Mouse (Mus musculus) stomach, embryonic 14.5 days (tissue): ENCODE measurements around the gene Ppil2. TPM values are rescaled to one million over a fixed set of nuclear protein-coding genes. Genes with fewer than 3 reads are reported as not detected.

ENCODE experiments used
- ATAC-seq: fragments of 200-750 bp; cut with Nextera tagmentation; 2 replicates; pipeline ENCODE4 v1.8.0; 2017; ENCODE audit warnings: low read depth, moderate TSS enrichment; ENCODE audit not compliant: insufficient number of reproducible peaks, insufficient read depth, low FRiP score
- H3K27ac ChIP-seq: fragments of 300-500 bp; sonication (generic); 2 replicates; pipeline ENCODE4 v1.5.1; 2014; ENCODE audit warnings: mild to moderate bottlenecking, low read length, moderate library complexity, mixed read lengths
- H3K27me3 ChIP-seq: fragments of 300-500 bp; sonication (generic); 2 replicates; pipeline ENCODE4 v1.6.1; 2014; ENCODE audit warnings: low read length, control low read depth, mixed read lengths; ENCODE audit not compliant: control insufficient read depth, insufficient read depth
- H3K36me3 ChIP-seq: fragments of 300-500 bp; sonication (generic); 2 replicates; pipeline ENCODE4 v1.6.1; 2014; ENCODE audit warnings: mild to moderate bottlenecking, control low read depth, low read length, moderate library complexity, mixed read lengths; ENCODE audit not compliant: control insufficient read depth, insufficient read depth
- H3K4me1 ChIP-seq: fragments of 300-500 bp; sonication (generic); 2 replicates; pipeline ENCODE4 v1.6.1; 2014; ENCODE audit warnings: low read length, control low read depth, mixed read lengths; ENCODE audit not compliant: control insufficient read depth, insufficient read depth
- H3K4me2 ChIP-seq: fragments of 300-500 bp; sonication (generic); replicated peaks from 2 replicates; pipeline ENCODE4 v1.6.1; 2014; ENCODE audit warnings: low read depth, low read length, control low read depth
- H3K4me3 ChIP-seq: fragments of 300-500 bp; sonication (generic); 2 replicates; pipeline ENCODE4 v1.5.1; 2014; ENCODE audit warnings: low read depth, low read length, control low read depth
- H3K9ac ChIP-seq: fragments of 300-500 bp; sonication (generic); replicated peaks from 2 replicates; pipeline ENCODE4 v1.6.1; 2014; ENCODE audit warnings: low read depth, mild to moderate bottlenecking, control low read depth, low read length, moderate library complexity, mixed read lengths
- H3K9me3 ChIP-seq: fragments of 300-500 bp; sonication (generic); 2 replicates; pipeline ENCODE4 v1.6.1; 2016; ENCODE audit warnings: low read depth, low read length, control low read depth; ENCODE audit not compliant: control insufficient read depth
- WGBS: fragments of 180-500 bp; shearing (Covaris S2); extraction: QIAGEN DNeasy Blood & Tissue Kit; methylation state at CpG from one replicate; pipeline ENCODE4 v1.1.7; 2014; 5-methylcytosine and 5-hydroxymethylcytosine counted together
- polyA plus RNA-seq: library from polyadenylated mRNA; unstranded; fragments of >200 nt; fragmentation: Nextera tagmentation; extraction: Ambion mirVana; gene quantifications from 2 replicates; pipeline ENCODE4 v1.2.1, GENCODE M21; 2014

Gene Ppil2
- polyA plus RNA-seq, 1 experiment from 2014 or later, result 136 TPM

DNA sequence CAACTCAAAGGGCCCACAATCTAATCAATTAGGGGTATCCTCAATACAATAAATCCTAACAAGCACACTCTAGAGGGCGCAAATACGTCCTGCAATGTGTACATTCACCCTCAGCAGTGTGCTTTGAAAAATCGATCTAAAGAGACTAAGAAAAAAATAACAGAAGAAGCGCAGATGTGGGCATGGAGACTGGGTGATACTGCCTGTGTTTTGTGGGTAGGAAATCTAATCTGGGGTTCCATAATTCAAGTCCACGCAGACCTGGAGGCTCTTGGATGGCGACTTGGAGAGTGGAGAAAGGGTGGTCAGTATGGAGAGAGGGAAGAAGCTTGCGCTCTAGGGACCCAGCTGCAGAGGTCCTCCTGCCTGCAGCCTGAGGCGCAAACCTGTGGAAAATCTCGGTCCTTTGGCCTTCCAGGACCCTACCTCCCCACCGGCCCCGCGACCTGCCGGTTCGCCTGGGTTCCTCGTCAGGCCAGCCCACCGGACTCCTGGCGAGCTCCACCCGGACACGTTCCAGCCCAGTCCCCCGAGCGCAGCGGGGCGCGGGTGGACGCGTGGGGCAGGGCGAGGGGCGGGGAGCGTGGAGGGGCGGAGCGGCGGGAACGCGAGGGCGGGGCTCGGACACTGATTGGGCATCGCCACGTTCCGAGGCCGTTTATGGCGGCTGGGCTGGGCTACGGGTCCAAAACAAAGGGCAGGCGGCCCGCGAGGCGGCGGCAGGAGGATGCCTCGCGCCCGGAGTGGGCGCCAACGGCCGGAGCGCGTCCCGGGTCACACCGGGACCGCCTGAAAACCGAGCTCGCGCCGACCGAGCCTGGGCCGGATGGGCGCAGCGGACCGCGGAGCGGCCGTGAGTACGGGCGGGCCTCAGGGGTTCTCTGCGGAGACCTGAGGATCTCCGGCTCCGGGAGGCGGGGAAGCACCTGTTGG lies 41.3 kb downstream of the Ppil2 start, which contains the start of gene Ypel1:
Gene Ypel1, plus strand, starts transcription at position 186 of the 933 bp plus-strand sequence.
- H3K27me3 ChIP-seq, result no peaks in the 10 kb centered on the region
- peak within 1 kb of the TSS; percentile 78 for H3K4me3 ChIP-seq
- ATAC-seq, result peak; percentile 93
- peak within 1 kb of the TSS; percentile 81 for H3K9ac ChIP-seq
- WGBS, result under 1% methylated on average over 68 of the region's 76 CpGs
- 0 out of 2 replicates have a peak, but pooled peaks cover 2% of the 10 kb centered on the region for H3K36me3 ChIP-seq
- no peaks in the 10 kb centered on the region for H3K9me3 ChIP-seq
- peak within 1 kb of the TSS; percentile 54 for H3K4me2 ChIP-seq
- H3K27ac ChIP-seq, result peak within 1 kb of the TSS; percentile 67
- peaks cover 4% of the 10 kb centered on the region; the same call in 1 of the 2 replicates for H3K4me1 ChIP-seq

DNA sequence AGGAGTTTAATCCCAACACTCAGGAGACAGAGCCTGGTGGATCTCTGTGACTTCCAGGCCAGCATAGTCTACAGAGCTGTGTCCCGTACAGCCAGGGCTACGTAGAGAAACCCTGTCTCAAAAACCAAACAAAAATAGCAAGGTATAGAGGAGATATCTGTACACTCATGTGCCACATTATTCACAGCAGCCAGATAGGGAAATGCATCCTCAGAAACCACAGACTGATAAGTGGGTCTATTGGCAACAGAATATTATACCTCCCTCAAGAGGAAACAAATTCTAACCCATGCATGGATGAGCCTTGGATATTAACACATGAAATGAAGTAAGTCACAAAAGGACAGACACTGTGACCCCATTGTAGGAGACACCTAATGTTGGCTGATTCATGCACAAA lies 43.5 kb downstream of the Ppil2 start:
- Histone ChIP-seq H3K4me3 (no peak overlapping the region), H3K4me1 (peaks cover 4% of the 10 kb centered on the region; the same call in 1 of the 2 replicates), H3K9ac (no peak overlapping the region), H3K4me2 (no peak overlapping the region), H3K9me3 (no peaks in the 10 kb centered on the region), H3K27ac (no peak overlapping the region), H3K27me3 (no peaks in the 10 kb centered on the region), H3K36me3 (no peaks in the 10 kb centered on the region)
- ATAC-seq, result no peak
- 87% methylated on average over 2 of the region's 2 CpGs for WGBS

DNA sequence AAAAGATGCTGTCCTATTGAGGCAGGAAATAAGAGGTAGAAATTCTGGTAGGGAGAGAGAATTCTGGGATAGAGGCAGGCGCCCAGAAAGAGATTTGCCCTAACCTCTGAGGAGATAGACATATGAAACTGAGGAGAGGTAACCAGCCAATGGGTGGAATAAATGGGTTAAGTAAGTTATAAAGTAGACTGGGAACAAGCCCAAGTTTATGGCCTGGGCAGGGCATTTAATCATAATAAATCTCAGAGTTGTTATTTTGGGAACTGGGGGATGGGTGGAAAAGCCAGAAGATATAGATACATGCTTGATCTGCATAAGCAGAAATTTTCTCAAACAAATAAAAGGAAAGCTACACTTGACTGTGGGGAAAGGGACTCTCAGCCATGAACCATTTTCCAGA lies 48.7 kb downstream of the Ppil2 start:
- H3K9ac ChIP-seq, result no peak overlapping the region
- no peaks in the 10 kb centered on the region for H3K27me3 ChIP-seq
- no peak overlapping the region for H3K4me2 ChIP-seq
- H3K4me3 ChIP-seq, result no peak overlapping the region
- H3K27ac ChIP-seq, result no peak overlapping the region
- no peaks in the 10 kb centered on the region for H3K36me3 ChIP-seq
- H3K9me3 ChIP-seq, result no peaks in the 10 kb centered on the region
- no peak for ATAC-seq
- no peaks in the 10 kb centered on the region for H3K4me1 ChIP-seq
- WGBS, result 59% methylated on average over 1 of the region's 1 CpGs

DNA sequence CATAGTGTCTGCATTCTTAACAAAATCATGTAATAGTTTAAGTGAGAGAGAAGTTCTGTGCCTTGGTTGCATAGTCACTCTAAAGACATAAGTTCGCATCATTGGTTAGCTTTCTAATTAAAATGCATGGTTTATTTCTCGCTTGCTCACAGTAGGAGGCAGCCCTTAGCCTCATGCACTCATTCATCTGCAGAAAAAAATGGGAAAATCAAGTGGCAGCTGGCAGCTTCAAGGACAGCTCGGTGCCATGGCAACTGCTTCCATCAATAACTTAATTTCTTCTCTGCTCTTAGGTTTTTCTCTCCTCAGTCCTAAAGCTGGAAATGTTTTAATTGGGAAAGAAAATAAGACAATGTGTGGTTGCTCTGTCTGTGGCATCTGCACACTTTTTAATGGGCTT lies 55.5 kb downstream of the Ppil2 start:
- no peak for ATAC-seq

DNA sequence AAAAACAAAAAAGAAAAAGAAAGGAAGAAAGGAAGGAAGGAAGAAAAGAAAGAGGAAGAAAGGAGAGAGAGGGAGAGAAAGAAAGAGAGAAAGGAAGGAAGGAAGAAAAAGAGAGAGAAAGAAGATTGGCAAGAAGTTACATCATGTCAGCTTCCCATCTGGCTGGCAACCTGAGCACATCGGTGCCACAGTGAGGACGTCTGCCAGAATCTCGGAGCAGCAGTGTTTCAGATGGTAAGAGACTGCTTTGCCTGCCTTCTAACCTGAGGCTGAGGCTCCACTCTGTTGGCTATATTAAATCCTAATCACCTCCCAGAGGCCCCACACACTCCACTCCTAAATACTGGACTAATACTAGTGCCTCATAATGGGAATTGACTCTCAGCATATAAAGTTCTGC lies 57.2 kb downstream of the Ppil2 start:
- Histone ChIP-seq H3K27me3 (no peaks in the 10 kb centered on the region), H3K9ac (no peak overlapping the region), H3K4me2 (no peak overlapping the region), H3K4me3 (no peak overlapping the region), H3K4me1 (no peaks in the 10 kb centered on the region), H3K27ac (no peak overlapping the region), H3K36me3 (peaks cover 2% of the 10 kb centered on the region; the same call in 1 of the 2 replicates), H3K9me3 (no peaks in the 10 kb centered on the region)
- ATAC-seq, result no peak
- 86% methylated on average over 3 of the region's 3 CpGs for WGBS

More for the DNA sequence above, 55.5 kb downstream of the Ppil2 start:
- Histone ChIP-seq H3K4me2 (no peak overlapping the region), H3K27me3 (no peaks in the 10 kb centered on the region), H3K9ac (no peak overlapping the region), H3K4me3 (no peak overlapping the region), H3K9me3 (no peaks in the 10 kb centered on the region), H3K36me3 (no peaks in the 10 kb centered on the region), H3K4me1 (no peaks in the 10 kb centered on the region), H3K27ac (no peak overlapping the region)
- 79% methylated on average over 3 of the region's 3 CpGs for WGBS

DNA sequence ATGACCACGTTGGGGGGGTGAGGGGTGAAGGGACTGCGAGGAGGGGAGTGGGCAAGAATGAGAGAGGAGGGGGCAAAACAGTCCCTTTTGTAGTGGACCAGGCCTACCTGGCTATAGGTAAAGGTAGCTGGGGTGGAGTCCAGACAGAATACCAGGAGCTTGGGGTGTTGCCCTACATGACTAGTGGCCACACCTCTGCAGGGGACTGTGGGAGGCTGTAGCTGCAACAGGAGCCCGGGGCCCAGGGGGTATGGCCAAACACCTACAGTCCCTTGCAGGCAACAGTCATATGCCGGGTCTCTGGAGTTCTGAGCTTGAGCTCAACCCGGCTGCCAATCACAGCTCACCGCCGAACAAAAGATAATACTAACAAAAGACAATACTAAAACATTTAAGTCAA lies 59.0 kb downstream of the Ppil2 start:
- Histone ChIP-seq H3K9me3 (no peaks in the 10 kb centered on the region), H3K9ac (no peak overlapping the region), H3K4me1 (no peaks in the 10 kb centered on the region), H3K27me3 (no peaks in the 10 kb centered on the region), H3K36me3 (peaks cover 15% of the 10 kb centered on the region), H3K27ac (no peak overlapping the region), H3K4me3 (no peak overlapping the region), H3K4me2 (no peak overlapping the region)
- 69% methylated on average over 7 of the region's 7 CpGs for WGBS
- ATAC-seq, result no peak

DNA sequence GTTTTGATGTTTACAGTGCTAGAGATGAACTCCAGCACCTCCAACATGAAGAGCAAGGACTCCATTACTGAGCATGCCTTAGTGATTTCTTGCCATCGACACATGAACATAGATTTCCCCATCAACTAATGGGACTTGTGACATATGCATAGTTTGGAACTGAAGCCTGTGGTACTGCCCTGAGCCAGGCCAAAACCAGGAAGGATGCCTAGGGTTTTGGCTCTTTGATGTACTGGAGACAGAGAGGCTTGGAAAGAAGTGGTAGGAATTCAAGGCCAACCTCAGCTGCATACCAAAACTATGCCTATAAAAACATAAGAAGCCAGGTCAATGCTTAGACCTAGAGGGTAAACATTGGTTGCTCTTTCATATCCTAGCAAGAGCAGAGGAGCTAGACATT lies 61.2 kb downstream of the Ppil2 start:
- no peak for ATAC-seq
- 93% methylated on average over 1 of the region's 1 CpGs for WGBS
- no peaks in the 10 kb centered on the region for H3K9me3 ChIP-seq
- peaks cover 15% of the 10 kb centered on the region for H3K36me3 ChIP-seq
- no peak overlapping the region for H3K9ac ChIP-seq
- no peak overlapping the region for H3K4me3 ChIP-seq
- H3K4me2 ChIP-seq, result no peak overlapping the region
- H3K27ac ChIP-seq, result no peak overlapping the region
- H3K27me3 ChIP-seq, result no peaks in the 10 kb centered on the region
- H3K4me1 ChIP-seq, result no peaks in the 10 kb centered on the region

DNA sequence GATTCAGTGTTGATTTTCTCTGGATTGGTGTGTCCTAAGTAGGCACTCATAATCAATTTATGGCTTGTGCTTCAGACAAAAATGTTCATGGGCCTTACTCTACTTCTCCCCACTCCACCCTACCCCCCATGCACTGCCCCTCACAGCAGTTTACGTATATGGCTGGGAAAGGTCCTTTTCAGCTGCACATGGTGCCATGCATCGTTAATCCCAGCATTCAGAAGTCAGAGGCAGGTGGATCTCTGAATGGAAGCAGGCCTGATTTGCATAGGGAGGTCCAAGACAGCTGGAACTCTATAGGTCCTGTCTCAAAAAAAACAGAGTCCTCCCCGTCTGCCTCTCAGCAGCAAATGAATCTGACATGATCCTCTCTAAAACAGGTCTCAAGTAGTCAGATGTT lies 65.8 kb downstream of the Ppil2 start:
- Histone ChIP-seq H3K36me3 (peaks cover 46% of the 10 kb centered on the region), H3K27ac (no peak overlapping the region), H3K4me3 (no peak overlapping the region), H3K27me3 (no peaks in the 10 kb centered on the region), H3K9ac (no peak overlapping the region), H3K4me1 (no peaks in the 10 kb centered on the region), H3K4me2 (no peak overlapping the region), H3K9me3 (no peaks in the 10 kb centered on the region)
- no peak for ATAC-seq
- 76% methylated on average over 3 of the region's 3 CpGs for WGBS
